Mouse (Mus musculus) adrenal gland, adult (tissue): Measurements from ENCODE around the gene Atf7ip.

ENCODE experiments used
- DNase-seq, 2 experiments: peaks; one replicate each; pipeline ENCODE4 v3.0.0; 2022 to 2023; ENCODE audit warnings: low spot score in 1 of 2; ENCODE audit not compliant: inconsistent age in 2 of 2

Atf7ip gene

GRCm38 (mm10) chr6:136520361-136520760, 14.4 kb downstream of the Atf7ip start:
- DNase-seq, result peak in 1 of 2 experiments; percentile 55

DNA sequence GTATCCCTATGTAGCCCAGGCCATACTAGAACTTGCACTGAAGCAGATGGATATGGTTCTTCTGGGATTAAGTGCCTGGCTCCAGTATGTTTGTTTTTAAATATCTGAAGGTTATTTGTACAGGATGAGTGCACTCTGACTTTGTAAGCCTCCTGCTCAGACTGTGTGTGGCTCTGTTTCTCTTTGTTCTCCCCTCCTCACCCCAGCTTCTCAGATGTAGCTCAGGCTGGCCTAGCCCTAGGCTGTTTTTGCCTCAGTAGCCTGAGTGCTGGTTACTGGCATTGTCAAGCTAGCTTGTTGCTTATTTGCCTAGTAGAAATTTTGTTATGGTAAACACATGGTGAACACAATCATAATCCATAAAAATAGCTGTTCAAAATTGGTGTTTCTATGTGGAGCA, 15.7 kb downstream of the Atf7ip start:
- DNase-seq, result peak in 1 of 2 experiments; percentile 41

- DNase-seq, result peak in 1 of 2 experiments; percentile 45
Observed at GRCm38 (mm10) chr6:136522658-136523057, 16.7 kb downstream of the Atf7ip start.

DNA sequence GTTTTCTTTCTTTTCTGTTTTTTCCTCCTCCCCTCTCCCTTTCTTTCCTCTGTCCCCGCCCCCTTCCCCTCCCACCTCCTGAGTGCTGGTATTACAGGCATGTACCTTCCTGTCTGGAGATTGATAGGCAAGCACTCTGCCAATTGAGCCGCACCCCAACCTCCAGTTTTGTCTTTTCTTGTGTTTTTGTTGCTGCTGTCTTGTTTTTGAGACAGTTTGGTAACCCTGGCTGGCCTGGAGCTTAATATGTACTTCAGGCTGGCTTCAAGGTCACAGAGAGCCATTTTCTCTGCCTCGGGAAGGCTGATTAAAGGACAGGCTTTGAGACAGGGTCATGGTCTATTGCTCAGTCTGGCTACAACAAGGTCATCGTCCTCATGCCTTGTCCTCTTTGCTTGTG, 18.8 kb downstream of the Atf7ip start:
- DNase-seq, result peak; percentile 74 to 92

- DNase-seq, result peak in 1 of 2 experiments; percentile 29
Observed at GRCm38 (mm10) chr6:136525567-136525966, 19.6 kb downstream of the Atf7ip start.

DNA sequence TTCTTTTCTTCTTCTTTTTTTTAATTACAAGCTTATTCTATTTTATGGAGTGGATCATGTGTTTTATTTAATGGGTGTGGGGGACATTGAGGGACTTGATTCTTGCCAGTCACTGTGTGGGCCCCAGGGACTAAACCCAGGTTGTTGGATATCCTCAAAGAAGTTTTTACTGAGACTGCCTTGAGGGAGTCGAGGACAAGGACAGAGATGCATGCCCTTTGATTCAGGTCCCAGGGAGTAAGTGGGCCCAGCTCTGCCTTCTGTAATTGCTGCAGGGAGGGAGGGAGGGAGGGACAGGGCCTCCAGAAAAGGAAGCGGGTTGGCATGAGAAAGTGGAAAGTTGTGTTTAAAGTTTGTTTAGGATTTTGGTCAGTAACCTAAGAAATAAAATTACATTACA, 23.2 kb downstream of the Atf7ip start:
- DNase-seq, result peak in 1 of 2 experiments; percentile 62

DNA sequence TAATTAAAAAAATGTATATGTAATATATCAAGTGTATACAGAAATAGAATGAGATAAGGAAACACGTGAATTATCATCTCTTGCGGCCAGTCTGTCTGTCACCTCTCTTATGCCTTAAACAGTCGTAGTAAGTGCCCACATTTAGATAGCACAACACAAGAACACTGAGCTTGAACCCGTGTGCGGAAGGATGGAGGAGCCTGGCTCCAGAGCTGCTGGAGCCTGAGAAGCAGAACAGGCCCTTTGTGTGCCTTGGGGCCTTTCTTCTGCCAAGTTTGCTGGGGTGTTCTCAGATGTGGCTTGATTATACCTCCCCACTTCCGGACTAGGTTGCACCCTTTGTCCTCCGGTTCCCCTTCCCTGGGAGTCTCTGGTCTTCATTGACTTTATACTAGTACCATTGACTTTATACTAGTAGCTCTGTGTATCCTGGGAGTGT, 25.8 kb downstream of the Atf7ip start:
- DNase-seq, result peak in 1 of 2 experiments; percentile 76

- DNase-seq, result peak; percentile 79 to 94
Observed at GRCm38 (mm10) chr6:136532535-136533291, 26.7 kb downstream of the Atf7ip start.

DNA sequence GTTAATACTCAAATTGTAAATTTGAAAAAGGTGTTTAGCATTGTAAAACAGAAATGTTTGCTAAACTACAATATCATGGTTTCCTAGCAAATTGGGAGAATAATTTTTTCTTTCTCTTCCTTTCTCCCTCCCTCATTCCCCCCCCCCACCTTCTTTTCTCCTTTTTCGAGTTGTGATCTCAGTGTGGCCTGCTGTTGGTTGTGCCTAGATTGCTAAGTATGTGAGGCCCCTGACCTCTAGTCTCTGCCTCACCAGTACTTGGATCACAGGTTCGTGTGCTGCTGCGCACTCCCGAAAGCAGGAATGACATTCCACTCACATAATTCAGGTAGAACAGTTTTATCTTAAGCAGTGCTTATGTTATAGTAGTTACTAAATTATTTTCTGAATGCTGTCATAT, 27.8 kb downstream of the Atf7ip start:
- DNase-seq, result no peak

GRCm38 (mm10) chr6:136534444-136534843, 28.5 kb downstream of the Atf7ip start:
- DNase-seq, result peak in 1 of 2 experiments; percentile 36

GRCm38 (mm10) chr6:136535176-136535575, 29.2 kb downstream of the Atf7ip start:
- no peak for DNase-seq

DNA sequence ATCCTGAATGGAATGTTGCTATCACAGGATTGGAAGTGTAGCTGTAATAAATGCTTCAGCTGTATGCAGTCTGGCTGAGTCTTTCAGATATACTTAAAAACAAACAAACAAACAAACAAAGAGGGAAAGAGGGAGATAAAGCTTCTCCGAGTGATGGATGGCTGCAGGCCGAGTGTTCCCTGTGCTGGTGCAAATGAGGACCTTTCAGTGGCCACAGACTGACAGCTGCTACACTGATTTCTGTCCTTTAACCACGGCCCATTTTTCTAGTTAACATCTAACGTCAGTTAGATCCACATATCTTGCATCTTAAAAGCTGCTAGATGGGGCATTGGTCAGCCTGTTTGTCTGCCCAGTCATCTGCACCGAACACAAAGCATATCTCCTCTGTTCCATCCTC, 30.2 kb downstream of the Atf7ip start:
- DNase-seq, result peak in 1 of 2 experiments; percentile 32

DNA sequence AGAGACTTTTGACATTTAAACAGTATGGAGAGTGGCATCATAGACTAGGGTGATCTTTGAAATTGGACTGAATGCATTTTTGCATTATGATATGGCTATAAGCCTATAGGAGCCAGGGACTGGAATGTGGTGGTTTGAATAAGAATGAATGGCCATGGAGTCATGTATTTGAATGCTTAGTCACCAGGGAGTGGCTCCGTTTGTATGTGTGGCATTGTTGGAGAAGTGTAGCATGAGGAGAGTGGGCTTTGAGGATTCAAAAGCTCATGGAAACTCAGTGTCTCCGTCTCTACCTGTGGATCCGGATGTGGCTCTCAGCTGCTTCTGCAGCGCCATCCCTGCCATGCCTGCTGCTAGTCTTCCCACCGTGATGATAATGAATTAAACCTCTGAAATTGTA, 35.4 kb downstream of the Atf7ip start:
- no peak for DNase-seq

DNA sequence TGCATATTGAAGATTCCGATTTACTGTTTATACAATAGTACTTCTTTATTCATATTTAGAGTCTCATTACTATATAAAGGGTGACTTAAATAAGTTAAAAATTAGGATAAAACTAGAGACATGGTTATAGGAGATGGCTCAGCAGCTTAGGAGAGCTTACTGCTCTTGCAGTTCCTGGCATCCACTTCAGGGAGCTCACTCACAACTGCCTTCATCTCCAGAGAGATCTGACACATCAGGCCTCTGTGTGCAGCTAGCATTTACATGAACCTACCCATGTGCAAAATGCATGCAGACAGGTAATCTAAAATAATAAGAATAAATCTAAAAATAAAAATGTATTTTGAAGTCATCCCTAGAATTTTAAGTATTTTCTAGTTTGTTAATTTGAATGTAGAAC, 36.1 kb downstream of the Atf7ip start:
- no peak for DNase-seq

DNA sequence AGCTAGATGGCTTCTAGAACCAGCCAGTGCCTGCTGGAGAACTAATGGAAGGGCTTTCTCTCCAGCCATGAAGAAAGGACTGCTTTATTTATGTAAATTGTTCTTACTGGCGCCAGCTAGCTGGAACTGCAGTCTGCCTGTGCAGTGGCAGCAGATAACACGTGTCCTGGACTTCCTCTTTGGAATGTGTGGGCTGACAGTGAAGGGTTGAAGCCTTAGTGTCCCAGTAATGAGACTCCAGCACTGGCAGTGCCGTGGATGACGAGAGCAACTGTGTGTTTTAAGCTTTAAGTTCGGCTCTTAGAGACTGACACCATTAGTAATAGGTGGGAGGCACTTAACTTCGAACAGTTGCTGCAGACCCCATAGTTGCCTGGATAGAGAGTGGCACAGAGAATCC, 37.2 kb downstream of the Atf7ip start:
- peak; percentile 60 to 81 for DNase-seq

GRCm38 (mm10) chr6:136545284-136545870, 39.4 kb downstream of the Atf7ip start:
- DNase-seq, result no peak

DNA sequence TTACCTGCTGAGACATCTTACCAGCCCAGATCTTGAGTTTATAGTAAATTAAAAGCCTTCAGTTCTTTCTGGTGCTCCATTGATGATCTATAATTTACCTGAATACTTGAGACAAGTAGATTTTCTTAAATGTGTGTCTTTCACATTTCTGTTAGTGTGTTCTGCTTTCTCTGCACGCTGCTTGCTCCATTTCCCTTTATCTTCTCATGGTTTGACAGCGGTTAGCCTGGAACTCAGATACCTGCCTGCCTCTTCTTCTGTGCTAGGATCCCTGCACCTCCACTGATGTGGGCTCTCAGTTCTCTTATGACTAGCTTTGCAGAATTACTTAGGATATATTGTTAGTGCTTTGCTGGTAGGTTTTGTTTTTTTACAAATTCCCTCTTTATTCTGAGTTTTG, 40.3 kb downstream of the Atf7ip start:
- no peak for DNase-seq

GRCm38 (mm10) chr6:136546987-136547386, 41.0 kb downstream of the Atf7ip start:
- DNase-seq, result no peak

GRCm38 (mm10) chr6:136548041-136548770, 42.2 kb downstream of the Atf7ip start:
- peak; percentile 58 to 85 for DNase-seq

GRCm38 (mm10) chr6:136548796-136549195, 42.8 kb downstream of the Atf7ip start:
- DNase-seq, result no peak

GRCm38 (mm10) chr6:136549606-136550005, 43.6 kb downstream of the Atf7ip start:
- no peak for DNase-seq
